Mouse (Mus musculus) E14TG2a.4 (cell line): ENCODE measurements around the gene Ubr2.

Source experiments
- H3K27me3 ChIP-seq: 2 replicates; pipeline ENCODE4 v1.6.1; 2014; ENCODE audit warnings: low read length, control low read depth; ENCODE audit not compliant: insufficient read depth
- H3K36me3 ChIP-seq: 2 replicates; pipeline ENCODE4 v1.6.1; 2014; ENCODE audit warnings: low read length, control low read depth; ENCODE audit not compliant: insufficient read depth
- H3K4me1 ChIP-seq: replicated peaks from 2 replicates; pipeline ENCODE4 v1.6.1; 2014; ENCODE audit warnings: low read depth, low read length, control low read depth
- H3K4me3 ChIP-seq: replicated peaks from 2 replicates; pipeline ENCODE4 v1.5.1; 2014; ENCODE audit warnings: mild to moderate bottlenecking, low read length
- H3K9me3 ChIP-seq: 2 replicates; pipeline ENCODE4 v1.6.1; 2014; ENCODE audit warnings: low read length, control low read depth
- CTCF ChIP-seq: conservative IDR thresholded peaks from 2 replicates; pipeline ENCODE4 v1.5.1; 2014; ENCODE audit warnings: low read length
- NANOG ChIP-seq: IDR thresholded peaks from 2 replicates; pipeline ENCODE4 v1.6.1; 2014; ENCODE audit warnings: borderline replicate concordance, low read length, mixed read lengths
- POU5F1 ChIP-seq: IDR thresholded peaks from 2 replicates; pipeline ENCODE4 v1.6.1; 2014; ENCODE audit warnings: low read length, borderline replicate concordance

Gene Ubr2

DNA sequence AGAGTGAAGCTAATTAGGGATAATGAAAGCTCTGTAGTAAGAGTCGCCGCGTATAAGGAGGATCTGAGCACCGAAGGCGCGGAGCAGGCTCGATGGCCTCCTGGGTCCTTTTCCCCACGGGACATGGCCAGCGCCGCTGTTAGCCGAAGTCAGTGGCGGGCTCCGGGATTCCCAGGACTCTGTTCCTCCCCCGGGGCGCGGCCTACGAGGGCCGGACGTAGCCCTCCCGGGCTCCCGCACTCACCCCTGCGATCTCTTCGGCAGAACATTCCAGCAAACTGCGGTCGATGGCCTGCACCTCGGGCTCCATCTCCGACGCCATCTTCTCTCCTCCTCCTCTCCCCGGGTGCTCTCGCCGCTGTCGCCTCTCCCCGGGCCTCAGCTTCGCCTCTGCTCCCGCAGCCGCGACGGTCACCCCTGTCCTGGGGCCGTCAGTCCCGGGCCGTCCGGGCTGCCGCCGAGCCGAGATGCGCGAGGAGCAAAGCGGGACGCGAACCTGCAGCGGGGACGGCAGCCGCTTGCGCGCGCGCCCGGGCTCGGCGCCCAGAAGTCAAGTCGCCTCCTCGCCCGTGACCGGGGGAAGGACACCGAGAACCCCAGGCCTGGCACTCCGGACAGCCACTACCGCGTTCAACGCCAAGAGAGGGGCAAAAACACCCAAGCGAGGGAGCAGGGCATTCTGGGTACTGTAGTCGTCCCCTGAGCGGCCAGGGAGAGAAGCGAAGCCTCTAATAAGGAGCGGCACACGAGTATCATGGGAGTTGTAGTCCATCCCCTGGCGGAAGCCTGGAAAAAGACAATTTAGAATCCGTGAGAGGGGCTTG is at the start of gene Ubr2:
Gene Ubr2, minus strand, starts transcription at position 659 of the 824 bp plus-strand sequence.
- no peak for TF ChIP-seq POU5F1
- TF ChIP-seq NANOG: no peak
- TF ChIP-seq CTCF: no peak

DNA sequence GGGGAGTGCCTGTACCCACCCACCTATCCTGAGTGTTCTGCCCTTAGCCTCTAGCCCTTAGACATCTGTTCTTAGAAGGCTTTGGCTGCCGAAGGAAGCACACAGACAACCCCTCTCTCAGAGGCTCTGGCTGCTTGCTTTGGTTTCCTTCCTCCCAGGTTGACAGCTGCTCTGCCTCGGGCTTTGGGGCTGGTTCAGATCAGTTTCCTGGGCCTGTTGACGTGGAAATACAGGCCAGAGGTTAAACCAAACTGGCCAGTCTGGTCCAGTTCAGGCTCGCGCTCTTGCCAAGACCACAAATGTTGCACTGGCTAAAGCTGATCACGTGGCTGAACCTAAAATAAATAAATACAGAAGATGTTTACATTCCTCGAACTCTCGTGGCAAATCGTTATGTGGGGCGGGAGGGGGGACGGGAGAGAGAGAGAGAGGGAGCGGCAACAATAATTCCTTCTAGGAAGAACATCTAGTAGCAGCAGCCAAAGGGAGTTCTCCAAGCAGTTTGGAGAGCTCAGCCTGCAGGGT is 49.5 kb upstream of the Ubr2 start:
- Histone ChIP-seq H3K27me3 (no peaks in the 10 kb centered on the region), H3K36me3 (no peaks in the 10 kb centered on the region), H3K4me1 (peaks cover 7% of the 10 kb centered on the region), H3K9me3 (0 out of 2 replicates have a peak, but pooled peaks cover 7% of the 10 kb centered on the region), H3K4me3 (no peak overlapping the region)
- no peak for TF ChIP-seq CTCF
- no peak for TF ChIP-seq NANOG
- TF ChIP-seq POU5F1: no peak

More for the DNA sequence above, at the start of gene Ubr2:
- no peaks in the 10 kb centered on the region for H3K9me3 ChIP-seq
- H3K27me3 ChIP-seq: 0 out of 2 replicates have a peak, but pooled peaks cover 8% of the 10 kb centered on the region
- H3K4me3 ChIP-seq: peak within 1 kb of the TSS; percentile 98
- H3K36me3 ChIP-seq: peaks cover 10% of the 10 kb centered on the region; the same call in 1 of the 2 replicates
- peaks cover 41% of the 10 kb centered on the region for H3K4me1 ChIP-seq

DNA sequence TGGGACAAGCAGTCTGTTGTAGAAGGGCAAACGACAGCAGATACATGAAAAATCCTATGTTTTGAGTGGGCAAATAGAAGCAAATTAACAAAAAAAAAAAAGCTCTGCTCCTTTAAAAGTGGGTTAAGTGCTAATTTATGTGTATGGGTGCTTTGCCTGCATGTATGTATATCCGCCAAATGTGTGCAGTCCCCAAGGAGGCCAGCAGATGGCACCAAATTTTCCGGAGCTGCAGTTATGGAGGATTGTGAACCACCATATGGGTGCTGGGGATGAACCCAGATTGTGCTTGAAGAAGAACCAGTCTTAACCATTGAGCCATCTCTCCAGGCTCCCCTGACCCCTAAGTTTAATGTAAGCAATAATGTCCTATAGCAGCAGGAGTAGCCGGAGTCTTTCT is 47.6 kb upstream of the Ubr2 start:
- Histone ChIP-seq H3K4me1 (peaks cover 10% of the 10 kb centered on the region), H3K4me3 (no peak overlapping the region), H3K9me3 (0 out of 2 replicates have a peak, but pooled peaks cover 7% of the 10 kb centered on the region), H3K36me3 (no peaks in the 10 kb centered on the region), H3K27me3 (no peaks in the 10 kb centered on the region)
- TF ChIP-seq POU5F1: no peak
- TF ChIP-seq CTCF: peak; percentile 79
- no peak for TF ChIP-seq NANOG

DNA sequence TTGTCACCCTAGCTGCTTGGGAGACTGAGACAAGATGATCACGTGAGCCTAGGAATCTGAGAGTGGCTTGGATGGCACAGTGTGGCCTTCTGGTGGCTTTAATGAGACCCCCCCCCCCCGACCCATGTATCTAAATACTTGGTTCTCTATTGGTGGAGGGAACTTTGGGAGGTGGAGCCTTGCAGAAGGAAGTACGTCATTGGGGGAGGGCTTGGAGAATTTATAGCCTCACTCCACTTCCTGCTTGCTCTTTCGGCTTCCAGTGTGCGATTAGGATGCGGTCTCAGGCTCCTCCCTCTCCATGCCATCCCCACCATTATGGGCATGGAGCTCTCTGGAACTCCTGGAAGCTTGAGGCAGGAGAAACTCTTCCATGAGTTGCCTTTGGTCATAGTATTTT is 46.1 kb upstream of the Ubr2 start:
- TF ChIP-seq POU5F1 (no peak), NANOG (no peak), CTCF (no peak)
- H3K9me3 ChIP-seq: 0 out of 2 replicates have a peak, but pooled peaks cover 4% of the 10 kb centered on the region
- no peaks in the 10 kb centered on the region for H3K36me3 ChIP-seq
- H3K4me1 ChIP-seq: peaks cover 10% of the 10 kb centered on the region
- no peak overlapping the region for H3K4me3 ChIP-seq
- no peaks in the 10 kb centered on the region for H3K27me3 ChIP-seq

DNA sequence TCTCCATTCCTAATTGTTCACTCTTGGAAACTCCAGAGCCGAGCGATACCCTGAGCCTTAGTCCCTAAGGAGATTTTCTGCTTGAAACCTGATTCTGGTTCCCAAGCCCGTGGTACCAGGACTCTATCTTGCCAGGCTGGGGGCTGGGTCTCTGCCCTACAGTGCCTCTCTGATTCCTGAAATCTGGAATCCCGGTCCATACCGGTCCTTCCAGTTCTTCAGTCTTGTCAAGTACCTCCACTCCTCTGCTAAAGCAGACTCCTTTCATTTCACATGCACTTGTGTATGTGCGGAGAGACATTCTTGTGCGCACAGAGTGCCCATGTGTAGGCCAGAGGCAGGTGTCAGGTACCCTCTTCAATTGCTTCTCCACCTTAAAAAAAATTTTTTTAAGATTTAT is 44.8 kb upstream of the Ubr2 start:
- Histone ChIP-seq H3K4me3 (no peak overlapping the region), H3K9me3 (0 out of 2 replicates have a peak, but pooled peaks cover 4% of the 10 kb centered on the region), H3K4me1 (peaks cover 10% of the 10 kb centered on the region), H3K36me3 (no peaks in the 10 kb centered on the region), H3K27me3 (no peaks in the 10 kb centered on the region)
- TF ChIP-seq NANOG: no peak
- TF ChIP-seq POU5F1: no peak
- no peak for TF ChIP-seq CTCF

DNA sequence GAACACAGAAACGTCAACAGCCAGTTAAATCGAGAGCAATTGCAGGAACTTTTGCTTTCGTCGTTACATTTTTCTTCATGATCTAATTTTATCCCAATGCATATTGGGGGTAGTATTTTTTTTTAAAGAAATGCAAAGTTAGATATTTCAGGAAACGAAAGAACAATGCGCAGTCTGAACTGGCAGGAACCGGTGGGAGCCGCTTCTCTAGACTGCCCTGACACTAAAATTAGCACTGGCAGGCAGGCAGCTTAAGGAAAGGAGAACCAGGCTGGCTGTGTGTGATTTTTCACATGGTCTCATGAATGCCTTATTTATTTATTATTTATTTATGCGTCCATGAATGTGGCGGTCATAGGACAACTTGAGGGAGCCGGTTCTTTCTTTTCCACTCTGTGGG is 44.3 kb upstream of the Ubr2 start:
- H3K4me1 ChIP-seq: peaks cover 6% of the 10 kb centered on the region
- TF ChIP-seq CTCF (no peak), NANOG (no peak), POU5F1 (no peak)
- H3K9me3 ChIP-seq: 0 out of 2 replicates have a peak, but pooled peaks cover 4% of the 10 kb centered on the region
- H3K27me3 ChIP-seq: no peaks in the 10 kb centered on the region
- H3K4me3 ChIP-seq: no peak overlapping the region
- H3K36me3 ChIP-seq: no peaks in the 10 kb centered on the region

DNA sequence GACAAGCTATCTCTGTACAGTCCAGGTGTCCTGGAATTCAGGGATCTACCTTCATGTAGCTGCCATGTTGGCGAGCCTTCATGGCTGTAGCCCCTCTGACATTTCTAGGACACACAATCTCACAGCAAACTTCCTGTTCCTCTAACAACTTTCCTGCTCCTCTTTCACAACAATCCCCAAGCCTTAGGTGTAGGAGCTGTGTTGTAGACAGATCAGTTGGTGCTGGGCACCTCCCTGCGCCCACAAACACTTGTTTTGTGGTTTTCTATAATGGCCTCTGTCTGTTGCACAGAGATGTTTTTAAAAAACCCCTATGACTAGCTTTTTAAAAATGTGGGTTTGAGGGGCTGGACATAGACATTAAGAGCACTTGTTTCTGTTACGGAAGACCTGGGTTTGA is 40.3 kb upstream of the Ubr2 start:
- no peaks in the 10 kb centered on the region for H3K27me3 ChIP-seq
- H3K4me3 ChIP-seq: no peak overlapping the region
- TF ChIP-seq NANOG: no peak
- TF ChIP-seq CTCF: no peak
- no peak for TF ChIP-seq POU5F1
- H3K9me3 ChIP-seq: no peaks in the 10 kb centered on the region
- peaks cover 6% of the 10 kb centered on the region for H3K4me1 ChIP-seq
- H3K36me3 ChIP-seq: no peaks in the 10 kb centered on the region

DNA sequence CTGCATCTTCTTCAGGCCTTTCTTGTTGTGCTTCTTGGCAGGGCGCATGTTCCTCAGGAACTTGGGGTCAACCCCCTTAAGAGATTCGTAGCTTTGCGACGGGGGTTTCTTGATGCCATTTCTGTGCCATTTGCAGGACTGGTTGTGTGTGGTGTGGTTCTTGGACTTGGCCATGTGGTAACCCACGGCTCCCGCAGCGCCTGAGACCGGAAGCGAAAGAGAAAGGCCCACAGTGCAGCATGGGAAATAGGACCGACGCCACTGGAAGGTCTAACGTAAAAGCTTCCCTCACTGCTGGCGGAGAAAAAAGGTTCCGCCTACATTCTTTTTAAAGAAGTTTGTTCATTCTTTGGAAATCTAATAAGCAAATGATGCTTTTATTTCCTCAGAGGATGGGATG is 32.5 kb upstream of the Ubr2 start:
- no peak for TF ChIP-seq CTCF
- TF ChIP-seq NANOG: no peak
- no peak for TF ChIP-seq POU5F1
- Histone ChIP-seq H3K4me1 (0 out of 2 replicates have a peak, but pooled peaks cover 3% of the 10 kb centered on the region), H3K27me3 (no peaks in the 10 kb centered on the region), H3K9me3 (peaks cover 12% of the 10 kb centered on the region), H3K4me3 (no peak overlapping the region), H3K36me3 (no peaks in the 10 kb centered on the region)
